Mouse (Mus musculus): Measurements from ENCODE around the gene Srcin1. TPM values are rescaled to one million over a fixed set of nuclear protein-coding genes. Genes with fewer than 3 reads are reported as not detected.

Gene Srcin1
- total RNA-seq, 2 experiments from 2014 or later = not detected

DNA sequence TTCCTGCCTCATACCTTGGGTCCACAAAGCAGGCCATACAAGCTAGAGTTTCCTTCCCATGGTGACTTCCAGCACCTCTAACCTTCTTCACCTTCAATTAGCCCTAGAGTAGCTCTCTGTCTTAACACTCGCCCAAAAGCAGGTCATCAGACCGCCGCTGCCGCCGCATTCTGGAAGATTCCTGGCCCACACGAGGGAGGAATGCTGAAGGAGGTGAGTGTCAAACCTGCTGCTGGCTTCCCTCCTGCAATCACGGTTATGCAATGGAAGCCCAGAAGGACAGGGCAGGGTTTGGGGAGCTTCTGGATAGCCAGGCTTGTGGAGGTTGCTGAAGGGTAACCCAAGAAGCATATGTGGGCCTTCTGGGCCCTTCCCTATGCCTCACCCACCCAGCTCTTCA is 8.5 kb upstream of the Srcin1 start:
- ATAC-seq (replicated peaks; ENCODE audit: low FRiP score, poor library complexity, severe bottlenecking) = no peak

DNA sequence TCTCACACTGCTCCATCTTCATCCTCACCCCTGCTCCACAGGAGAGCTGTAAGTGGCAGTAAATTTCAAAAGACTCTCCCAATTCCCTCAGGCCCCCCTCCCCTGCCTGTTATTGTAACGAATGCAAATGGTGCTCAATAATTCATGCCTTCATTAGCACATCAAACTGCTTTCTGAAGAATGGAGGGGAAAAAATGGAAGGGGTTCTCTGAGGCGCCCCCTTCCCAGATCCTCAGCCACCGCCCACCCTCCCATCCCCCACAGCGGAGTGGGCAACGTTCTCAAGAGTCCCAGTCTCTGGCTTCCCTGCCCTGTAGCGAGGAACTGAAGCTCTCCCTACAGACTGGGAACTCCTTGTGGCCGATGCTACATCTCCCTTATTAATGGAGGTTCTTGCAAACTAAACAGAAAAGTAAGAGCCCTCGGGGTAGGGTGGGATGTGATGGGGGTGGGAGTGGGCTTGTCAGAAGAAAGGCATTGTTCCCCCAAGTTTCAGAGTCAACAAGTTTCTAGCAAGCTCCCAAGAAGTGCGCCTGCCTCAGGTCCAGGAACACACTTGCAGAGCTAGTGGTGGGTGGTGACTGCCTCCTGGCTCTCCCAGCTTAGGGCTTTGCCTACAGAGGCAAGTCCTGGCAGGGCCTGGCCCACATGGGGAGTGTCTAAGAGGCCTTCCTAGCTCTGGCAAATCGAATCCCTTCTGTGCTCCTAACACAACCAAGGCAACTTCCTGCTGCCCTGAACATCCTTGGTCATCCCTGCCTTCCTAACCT is 3.3 kb upstream of the Srcin1 start:
- ATAC-seq (replicated peaks; ENCODE audit: low FRiP score, poor library complexity, severe bottlenecking) = no peak

DNA sequence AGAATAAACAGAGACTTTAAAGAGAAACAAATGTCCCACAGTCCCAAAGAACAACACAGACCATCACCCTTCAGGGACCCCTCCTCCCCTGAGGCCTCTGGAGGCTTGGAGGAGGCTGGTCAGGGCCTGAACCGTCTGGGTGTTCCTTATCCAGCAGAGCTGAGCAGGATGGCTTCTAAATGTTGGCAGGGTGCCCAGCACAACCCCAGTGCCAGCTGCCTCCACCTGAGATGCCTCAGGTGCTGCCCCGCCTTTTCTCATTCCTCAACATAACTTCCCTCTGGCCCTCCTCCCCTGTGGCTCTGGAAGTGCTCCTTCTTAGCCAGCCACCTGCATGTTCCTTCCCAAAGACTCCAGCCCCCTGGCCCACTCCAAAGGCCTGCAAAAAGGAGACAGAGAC is 2.3 kb upstream of the Srcin1 start:
- no peak; the same call in 1 of the 2 replicates for ATAC-seq (replicated peaks; ENCODE audit: low FRiP score, poor library complexity, severe bottlenecking)

- ATAC-seq (replicated peaks; ENCODE audit: low FRiP score, poor library complexity, severe bottlenecking) = no peak
Observed at GRCm38 (mm10) chr11:97575638-97576037, 348 bp downstream of the Srcin1 start.

DNA sequence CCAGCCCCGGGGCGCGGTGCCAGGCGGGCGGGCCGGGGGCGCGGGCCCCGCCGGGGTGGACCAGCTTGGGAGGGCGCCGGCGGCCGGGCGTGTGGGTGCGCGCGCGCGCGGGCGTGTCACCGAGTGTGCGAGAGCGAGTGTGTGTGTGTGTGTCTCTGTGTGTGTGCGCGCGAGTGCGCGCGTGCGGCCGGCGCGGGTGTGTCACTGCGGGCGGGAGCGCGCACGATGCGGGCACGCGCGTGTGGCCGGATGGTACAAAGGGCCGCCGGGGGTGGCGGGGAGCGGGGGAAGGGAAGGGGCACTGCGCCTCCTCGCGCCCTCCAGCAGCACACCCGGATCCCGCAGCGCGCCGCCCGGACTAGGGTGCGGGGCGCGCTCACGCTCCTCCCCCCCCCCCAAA is 911 bp downstream of the Srcin1 start:
- no peak for ATAC-seq (replicated peaks; ENCODE audit: low FRiP score, poor library complexity, severe bottlenecking)

GRCm38 (mm10) chr11:97574551-97575051 is 1.4 kb downstream of the Srcin1 start:
- ATAC-seq (replicated peaks; ENCODE audit: low FRiP score, poor library complexity, severe bottlenecking) = no peak

DNA sequence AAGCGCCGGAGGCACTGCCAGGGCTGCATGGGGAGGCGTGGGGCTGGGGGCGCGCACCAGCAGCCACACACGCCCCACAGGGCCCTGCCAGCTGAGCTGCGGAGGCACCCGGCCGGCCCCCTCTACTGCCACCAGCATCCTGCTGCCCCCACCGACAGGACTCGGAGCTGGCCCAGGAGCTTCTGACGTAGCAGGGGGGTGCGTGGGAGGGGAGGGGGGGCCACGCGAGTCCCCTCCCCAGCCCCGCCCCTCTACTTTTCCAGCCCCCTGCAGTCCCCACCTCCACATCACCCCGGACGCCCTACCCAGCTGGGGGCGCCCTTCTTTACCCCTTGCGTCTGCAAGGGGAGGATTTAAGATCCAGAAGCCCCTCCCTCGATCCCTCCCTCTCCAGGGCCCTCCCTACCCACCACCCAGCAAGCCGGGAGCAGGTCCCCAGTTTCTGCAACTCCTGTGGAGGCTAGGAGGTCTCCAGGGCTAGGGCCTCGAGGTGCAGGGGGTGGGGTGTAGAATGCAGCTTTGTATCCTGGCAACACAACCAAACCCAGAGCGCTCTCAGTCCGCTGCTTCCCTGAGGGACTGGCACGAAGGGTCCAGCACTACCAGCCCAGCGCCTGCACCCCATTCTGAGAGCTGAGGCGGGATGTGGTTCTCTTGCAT is 2.0 kb downstream of the Srcin1 start:
- no peak for ATAC-seq (replicated peaks; ENCODE audit: low FRiP score, poor library complexity, severe bottlenecking)

- ATAC-seq (replicated peaks; ENCODE audit: low FRiP score, poor library complexity, severe bottlenecking) = no peak
Observed at GRCm38 (mm10) chr11:97572895-97573480, 3.0 kb downstream of the Srcin1 start.

DNA sequence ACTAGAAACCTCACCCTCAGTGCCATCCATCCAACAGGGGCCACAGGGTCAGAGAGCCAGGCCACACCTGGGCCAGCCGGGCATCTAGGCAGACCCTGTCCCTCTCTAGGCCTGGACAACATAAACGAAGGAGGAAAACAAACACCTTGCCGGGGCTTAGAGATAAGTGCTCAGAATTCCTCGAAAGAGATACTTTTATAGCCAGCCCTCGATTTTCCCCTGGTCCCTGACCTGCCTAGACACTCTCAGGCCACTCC is 4.0 kb downstream of the Srcin1 start:
- no peak for ATAC-seq (replicated peaks; ENCODE audit: low FRiP score, poor library complexity, severe bottlenecking)

GRCm38 (mm10) chr11:97571266-97572088 is 4.5 kb downstream of the Srcin1 start:
- no peak for ATAC-seq (replicated peaks; ENCODE audit: low FRiP score, poor library complexity, severe bottlenecking)

DNA sequence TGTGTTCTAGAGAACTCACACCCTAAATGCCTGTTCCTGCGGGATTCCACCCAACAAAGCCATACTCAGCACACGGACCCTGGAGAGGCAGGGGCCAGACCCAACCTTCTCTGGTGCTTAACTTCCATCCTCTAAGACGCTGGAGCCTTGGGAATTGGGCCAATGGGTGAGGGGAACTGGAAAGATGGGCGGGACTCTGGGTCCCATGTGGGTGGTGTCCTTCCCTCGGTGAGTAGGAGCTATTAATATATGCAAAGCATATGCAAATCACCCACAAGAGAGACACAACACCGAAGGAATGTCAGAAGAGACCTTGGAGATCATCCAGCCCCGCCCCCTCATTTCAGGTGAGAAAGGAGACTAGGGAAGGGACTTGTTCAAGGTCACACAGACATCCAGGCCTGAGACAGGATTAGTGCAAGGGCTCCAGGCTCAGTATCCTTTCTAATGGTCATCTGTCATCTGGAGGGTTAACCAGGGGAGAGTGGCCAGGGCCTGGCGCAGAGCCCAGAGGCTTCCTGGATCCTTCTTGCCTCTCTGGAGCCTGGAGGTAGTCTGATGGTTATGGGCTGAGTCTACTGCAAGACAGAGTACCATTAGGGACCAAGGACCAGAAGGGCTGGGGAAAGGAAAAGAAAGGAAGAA is 5.4 kb downstream of the Srcin1 start:
- ATAC-seq (replicated peaks; ENCODE audit: low FRiP score, poor library complexity, severe bottlenecking) = no peak

- no peak for ATAC-seq (replicated peaks; ENCODE audit: low FRiP score, poor library complexity, severe bottlenecking)
Observed at GRCm38 (mm10) chr11:97569806-97570205, 6.2 kb downstream of the Srcin1 start.

DNA sequence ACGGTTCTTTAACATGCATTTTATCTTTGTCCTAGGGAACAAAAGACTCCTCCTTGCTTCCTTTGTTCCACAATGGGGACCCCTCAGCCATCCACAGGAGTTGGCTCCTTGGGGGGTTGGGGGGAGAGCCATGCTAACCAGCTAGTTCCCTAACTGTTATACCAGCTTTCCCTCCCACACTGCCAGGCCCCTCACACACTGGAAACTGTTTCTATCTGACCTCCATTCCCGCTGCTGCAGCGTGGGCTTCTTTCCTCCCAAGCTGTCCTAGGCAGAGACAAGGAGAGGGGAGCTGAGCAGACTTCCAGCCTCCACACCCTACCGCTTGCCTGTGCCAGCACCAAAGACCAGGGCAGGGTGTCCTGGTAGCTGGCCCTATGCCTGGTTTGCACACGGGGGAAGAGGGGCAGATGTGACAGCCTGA is 6.7 kb downstream of the Srcin1 start:
- no peak for ATAC-seq (replicated peaks; ENCODE audit: low FRiP score, poor library complexity, severe bottlenecking)

- no peak for ATAC-seq (replicated peaks; ENCODE audit: low FRiP score, poor library complexity, severe bottlenecking)
Observed at GRCm38 (mm10) chr11:97568729-97569128, 7.3 kb downstream of the Srcin1 start.

DNA sequence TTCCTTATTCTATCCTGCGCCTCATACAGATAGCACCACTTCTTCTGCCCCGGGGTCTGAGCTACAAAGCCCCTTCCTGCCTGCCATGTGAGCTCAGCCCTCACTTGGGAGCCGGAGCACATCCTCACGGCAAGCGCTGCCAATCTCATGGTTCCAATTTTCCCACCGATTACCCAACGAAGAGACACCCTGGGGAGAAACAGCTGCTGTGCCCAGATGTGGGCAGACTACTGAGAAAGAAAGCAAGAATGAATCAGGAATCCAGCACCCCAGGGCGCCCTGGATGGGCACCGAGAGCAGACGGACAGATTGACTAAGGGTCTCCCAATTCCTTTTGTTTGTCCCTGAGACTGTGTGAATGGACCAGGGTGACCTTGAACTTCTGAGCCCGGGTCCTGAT is 8.5 kb downstream of the Srcin1 start:
- ATAC-seq (replicated peaks; ENCODE audit: low FRiP score, poor library complexity, severe bottlenecking) = no peak

DNA sequence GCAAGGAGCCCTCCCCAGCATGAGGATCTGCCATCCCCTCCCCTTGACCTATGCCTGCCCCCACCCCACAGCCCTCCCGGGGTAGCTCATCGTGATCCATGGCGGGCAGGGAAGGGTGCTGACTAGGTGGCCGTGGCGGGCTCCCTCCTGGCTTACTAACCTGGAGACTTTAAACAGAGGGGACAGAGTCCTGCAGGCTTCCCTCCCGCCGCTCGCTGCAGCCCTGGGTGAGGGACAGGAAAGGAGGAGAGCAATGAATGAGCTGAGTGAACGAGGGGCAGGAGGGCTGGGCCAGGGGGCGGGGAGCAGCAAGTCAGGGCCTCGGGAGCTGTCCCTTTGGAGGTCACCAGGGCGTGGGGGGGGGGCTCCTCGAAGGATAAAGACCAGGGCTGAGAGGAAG is 9.4 kb downstream of the Srcin1 start:
- ATAC-seq (replicated peaks; ENCODE audit: low FRiP score, poor library complexity, severe bottlenecking) = no peak

- ATAC-seq (replicated peaks; ENCODE audit: low FRiP score, poor library complexity, severe bottlenecking) = no peak
Observed at GRCm38 (mm10) chr11:97563730-97564129, 12.3 kb downstream of the Srcin1 start.

DNA sequence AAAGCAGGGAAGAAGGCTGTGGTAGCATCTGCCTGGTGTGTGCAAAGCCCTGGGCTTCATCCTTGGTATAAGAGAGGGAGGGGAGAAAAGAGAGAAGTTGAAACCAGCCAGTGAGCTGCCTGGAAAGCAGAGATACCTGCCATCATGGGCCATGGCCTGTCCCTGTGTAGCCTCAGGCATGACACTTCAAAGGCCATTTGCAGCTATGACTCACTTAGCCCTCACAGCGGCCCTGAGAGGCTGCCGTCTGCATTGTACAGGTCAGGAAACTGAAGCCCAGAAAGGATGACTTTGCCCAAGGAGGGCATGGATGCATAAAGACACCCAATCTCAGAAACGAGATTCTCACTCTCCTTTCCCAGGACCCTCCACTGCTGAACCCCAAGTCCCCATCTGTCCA is 13.4 kb downstream of the Srcin1 start:
- no peak for ATAC-seq (replicated peaks; ENCODE audit: low FRiP score, poor library complexity, severe bottlenecking)

- ATAC-seq (replicated peaks; ENCODE audit: low FRiP score, poor library complexity, severe bottlenecking) = no peak
Observed at GRCm38 (mm10) chr11:97560210-97560963, 15.6 kb downstream of the Srcin1 start.
